Mouse (Mus musculus): ENCODE measurements around the gene Atg10. TPM values are rescaled to one million over a fixed set of nuclear protein-coding genes. Genes with fewer than 3 reads are reported as not detected.
A peak's percentile ranks its signal among the peaks of the same experiment; 100 is the strongest.

The Atg10 gene
- polyA plus RNA-seq, 1 experiment from 2014 or later: 19.9 TPM

GRCm38 (mm10) chr13:90977057-90977456 is 246.7 kb downstream of the Atg10 start:
- no peak overlapping the region for H3K9ac ChIP-seq (ENCODE audit: low read depth, low read length)
- DNase-seq (ENCODE audit: low spot score) (no peak), ATAC-seq (replicated peaks; ENCODE audit: low FRiP score, low read depth) (no peak)
- H3K36me3 ChIP-seq (ENCODE audit: insufficient read depth, low read length): no peaks in the 10 kb centered on the region
- no peak overlapping the region for H3K27ac ChIP-seq
- WGBS: 87% methylated on average over 3 of the region's 3 CpGs
- no peak overlapping the region for H3K4me3 ChIP-seq (replicated peaks; ENCODE audit: low read depth, low read length)
- no peaks in the 10 kb centered on the region for H3K4me1 ChIP-seq (replicated peaks; ENCODE audit: insufficient read depth, low read length)
- no peak overlapping the region for H3K4me2 ChIP-seq (ENCODE audit: low read length)
- H3K27me3 ChIP-seq (ENCODE audit: insufficient read depth, low read length): no peaks in the 10 kb centered on the region
- TF ChIP-seq CTCF (IDR thresholded peaks at IDR 0.05; ENCODE audit: low read depth): no peak
- no peaks in the 10 kb centered on the region for H3K9me3 ChIP-seq (replicated peaks; ENCODE audit: low read length)

- Histone ChIP-seq H3K9ac (ENCODE audit: low read depth, low read length) (no peak overlapping the region), H3K4me2 (ENCODE audit: low read length) (no peak overlapping the region), H3K9me3 (replicated peaks; ENCODE audit: low read length) (no peaks in the 10 kb centered on the region), H3K27me3 (ENCODE audit: insufficient read depth, low read length) (no peaks in the 10 kb centered on the region), H3K27ac (no peak overlapping the region), H3K4me3 (replicated peaks; ENCODE audit: low read depth, low read length) (no peak overlapping the region), H3K4me1 (replicated peaks; ENCODE audit: insufficient read depth, low read length) (no peaks in the 10 kb centered on the region), H3K36me3 (ENCODE audit: insufficient read depth, low read length) (no peaks in the 10 kb centered on the region)
- WGBS: 56% methylated on average over 7 of the region's 7 CpGs
- TF ChIP-seq CTCF (IDR thresholded peaks at IDR 0.05; ENCODE audit: low read depth): no peak
- ATAC-seq (replicated peaks; ENCODE audit: low FRiP score, low read depth): no peak
- DNase-seq (ENCODE audit: low spot score): no peak
Observed at GRCm38 (mm10) chr13:90973409-90973808, 250.4 kb downstream of the Atg10 start.

- Histone ChIP-seq H3K4me2 (ENCODE audit: low read length) (no peak overlapping the region), H3K9me3 (replicated peaks; ENCODE audit: low read length) (no peaks in the 10 kb centered on the region), H3K9ac (ENCODE audit: low read depth, low read length) (no peak overlapping the region), H3K4me1 (replicated peaks; ENCODE audit: insufficient read depth, low read length) (no peaks in the 10 kb centered on the region), H3K27me3 (ENCODE audit: insufficient read depth, low read length) (no peaks in the 10 kb centered on the region), H3K27ac (no peak overlapping the region), H3K4me3 (replicated peaks; ENCODE audit: low read depth, low read length) (no peak overlapping the region), H3K36me3 (ENCODE audit: insufficient read depth, low read length) (no peaks in the 10 kb centered on the region)
- no peak for DNase-seq (ENCODE audit: low spot score)
- WGBS: 80% methylated on average over 10 of the region's 10 CpGs
- TF ChIP-seq CTCF (IDR thresholded peaks at IDR 0.05; ENCODE audit: low read depth): no peak
- no peak for ATAC-seq (replicated peaks; ENCODE audit: low FRiP score, low read depth)
Observed at GRCm38 (mm10) chr13:90970259-90971017, 253.3 kb downstream of the Atg10 start.

GRCm38 (mm10) chr13:90968940-90969339 is 254.8 kb downstream of the Atg10 start:
- DNase-seq (ENCODE audit: low spot score) (no peak), ATAC-seq (replicated peaks; ENCODE audit: low FRiP score, low read depth) (no peak)
- no peaks in the 10 kb centered on the region for H3K27me3 ChIP-seq (ENCODE audit: insufficient read depth, low read length)
- H3K4me1 ChIP-seq (replicated peaks; ENCODE audit: insufficient read depth, low read length): no peaks in the 10 kb centered on the region
- no peaks in the 10 kb centered on the region for H3K36me3 ChIP-seq (ENCODE audit: insufficient read depth, low read length)
- H3K4me2 ChIP-seq (ENCODE audit: low read length): no peak overlapping the region
- no peak overlapping the region for H3K9ac ChIP-seq (ENCODE audit: low read depth, low read length)
- no peak for TF ChIP-seq CTCF (IDR thresholded peaks at IDR 0.05; ENCODE audit: low read depth)
- no peak overlapping the region for H3K27ac ChIP-seq
- H3K4me3 ChIP-seq (replicated peaks; ENCODE audit: low read depth, low read length): no peak overlapping the region
- no peaks in the 10 kb centered on the region for H3K9me3 ChIP-seq (replicated peaks; ENCODE audit: low read length)
- 60% methylated on average over 4 of the region's 4 CpGs for WGBS

- DNase-seq (ENCODE audit: low spot score) (peak; percentile 85), ATAC-seq (replicated peaks; ENCODE audit: low FRiP score, low read depth) (peak; percentile 76)
- H3K4me3 ChIP-seq (replicated peaks; ENCODE audit: low read depth, low read length): no peak overlapping the region
- H3K27ac ChIP-seq: no peak overlapping the region
- H3K9ac ChIP-seq (ENCODE audit: low read depth, low read length): no peak overlapping the region
- no peaks in the 10 kb centered on the region for H3K4me1 ChIP-seq (replicated peaks; ENCODE audit: insufficient read depth, low read length)
- no peaks in the 10 kb centered on the region for H3K9me3 ChIP-seq (replicated peaks; ENCODE audit: low read length)
- no peaks in the 10 kb centered on the region for H3K27me3 ChIP-seq (ENCODE audit: insufficient read depth, low read length)
- H3K4me2 ChIP-seq (ENCODE audit: low read length): no peak overlapping the region
- H3K36me3 ChIP-seq (ENCODE audit: insufficient read depth, low read length): no peaks in the 10 kb centered on the region
- WGBS: 8% methylated on average over 4 of the region's 4 CpGs
- TF ChIP-seq CTCF (IDR thresholded peaks at IDR 0.05; ENCODE audit: low read depth): peak; percentile 90
Observed at GRCm38 (mm10) chr13:90967422-90967821, 256.3 kb downstream of the Atg10 start.

DNA sequence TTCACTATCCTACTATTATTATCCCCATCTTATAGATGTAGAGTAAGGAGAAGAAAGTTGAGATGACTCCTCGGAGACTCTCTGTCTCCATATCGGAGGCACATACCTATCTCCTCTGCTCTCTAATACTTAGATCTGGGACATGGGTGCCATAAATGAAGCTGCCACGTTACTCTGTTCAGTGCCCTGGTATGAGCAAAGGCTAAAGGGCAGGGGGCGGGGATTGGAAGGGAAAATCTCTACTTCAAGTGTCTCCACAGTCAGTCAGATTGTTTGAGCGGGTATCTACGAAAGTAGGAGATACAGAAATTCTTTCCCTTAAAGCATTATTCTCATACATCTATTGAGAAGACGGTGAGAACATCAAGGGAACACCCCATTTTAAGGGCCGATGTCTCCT is 257.8 kb downstream of the Atg10 start:
- Histone ChIP-seq H3K27me3 (ENCODE audit: insufficient read depth, low read length) (no peaks in the 10 kb centered on the region), H3K4me2 (ENCODE audit: low read length) (no peak overlapping the region), H3K9me3 (replicated peaks; ENCODE audit: low read length) (no peaks in the 10 kb centered on the region), H3K4me1 (replicated peaks; ENCODE audit: insufficient read depth, low read length) (no peaks in the 10 kb centered on the region), H3K4me3 (replicated peaks; ENCODE audit: low read depth, low read length) (no peak overlapping the region), H3K27ac (no peak overlapping the region), H3K9ac (ENCODE audit: low read depth, low read length) (no peak overlapping the region), H3K36me3 (ENCODE audit: insufficient read depth, low read length) (no peaks in the 10 kb centered on the region)
- no peak for TF ChIP-seq CTCF (IDR thresholded peaks at IDR 0.05; ENCODE audit: low read depth)
- DNase-seq (ENCODE audit: low spot score): no peak
- 83% methylated on average over 8 of the region's 8 CpGs for WGBS
- no peak for ATAC-seq (replicated peaks; ENCODE audit: low FRiP score, low read depth)

DNA sequence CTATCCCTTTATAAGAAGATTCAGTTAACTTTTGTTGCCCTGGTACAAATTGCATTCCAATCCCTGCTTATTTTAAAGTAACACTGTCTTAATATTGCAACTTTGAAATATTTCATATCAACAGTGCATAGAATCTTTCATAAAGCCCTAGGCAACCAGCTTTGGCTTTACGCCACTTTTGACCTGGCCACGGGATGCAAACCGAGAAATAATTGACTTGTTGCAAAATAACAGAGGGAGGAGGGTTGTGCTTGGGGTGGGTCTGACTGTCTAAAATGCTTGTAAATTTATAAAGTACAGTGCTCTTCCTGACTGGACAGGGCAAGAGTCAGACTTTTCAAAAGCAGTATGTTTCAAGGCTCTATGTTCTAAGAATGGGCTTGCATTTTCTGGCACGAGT is 259.3 kb downstream of the Atg10 start:
- Histone ChIP-seq H3K36me3 (ENCODE audit: insufficient read depth, low read length) (no peaks in the 10 kb centered on the region), H3K4me2 (ENCODE audit: low read length) (no peak overlapping the region), H3K4me1 (replicated peaks; ENCODE audit: insufficient read depth, low read length) (no peaks in the 10 kb centered on the region), H3K27ac (no peak overlapping the region), H3K9me3 (replicated peaks; ENCODE audit: low read length) (no peaks in the 10 kb centered on the region), H3K9ac (ENCODE audit: low read depth, low read length) (no peak overlapping the region), H3K27me3 (ENCODE audit: insufficient read depth, low read length) (no peaks in the 10 kb centered on the region), H3K4me3 (replicated peaks; ENCODE audit: low read depth, low read length) (no peak overlapping the region)
- no peak for DNase-seq (ENCODE audit: low spot score)
- TF ChIP-seq CTCF (IDR thresholded peaks at IDR 0.05; ENCODE audit: low read depth): no peak
- WGBS: 68% methylated on average over 4 of the region's 4 CpGs
- no peak for ATAC-seq (replicated peaks; ENCODE audit: low FRiP score, low read depth)
